27 mouse cellular contexts compared by ENCODE assay signal in the genomic region with DNA sequence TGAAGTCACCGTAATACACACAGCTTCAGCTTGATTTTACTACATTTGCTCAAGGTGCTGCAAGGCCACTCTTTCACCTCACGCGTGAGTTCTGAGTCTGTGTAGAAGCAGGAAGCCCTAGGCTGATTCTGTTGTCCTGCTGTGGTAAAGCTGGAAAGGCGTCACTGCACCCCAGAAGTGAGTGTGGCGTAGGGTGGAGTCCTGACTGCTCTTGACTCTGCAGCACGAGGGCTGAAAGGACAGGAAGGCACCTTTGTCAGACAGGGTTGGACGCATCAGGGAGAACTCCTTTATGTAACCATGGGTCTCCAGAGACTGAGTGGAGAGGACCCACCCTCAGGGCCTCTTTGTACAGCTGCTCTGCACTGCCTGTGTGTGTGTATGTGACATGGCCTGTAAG.
"Had no signal": no experiment of that assay in that cellular context is flagged by ENCODE, and none has a peak within 500 bp of the region (broad histone marks: within the 10 kb centered on the region; RNA-seq: fewer than 3 reads in every experiment).

No protein-coding gene starts in this region.

- H3K27me3 ChIP-seq: heart, embryonic 13.5 days; heart, embryonic 15.5 days; hindbrain, embryonic 12.5 days; intestine, embryonic 15.5 days; limb, embryonic 13.5 days; limb, embryonic 15.5 days; liver, embryonic 13.5 days had no signal

- ATAC-seq: hindbrain, embryonic 16.5 days; inflammation-experienced regulatory T-cells, adult 6 months; intestine, embryonic 15.5 days; intestine, postnatal 0 days had no signal

- H3K27ac ChIP-seq: heart, adult 2 months; heart, embryonic 13.5 days; heart, embryonic 15.5 days; hindbrain, embryonic 10.5 days; hindbrain, embryonic 12.5 days; hindbrain, embryonic 14.5 days; intestine, embryonic 15.5 days; layer of hippocampus, adult 2 months; limb, embryonic 13.5 days; limb, embryonic 15.5 days; liver, embryonic 13.5 days had no signal

- H3K4me3 ChIP-seq: heart, adult 2 months; heart, embryonic 13.5 days; heart, embryonic 15.5 days; hindbrain, embryonic 10.5 days; hindbrain, embryonic 12.5 days; intestine, embryonic 15.5 days; layer of hippocampus, adult 2 months; limb, embryonic 13.5 days; limb, embryonic 15.5 days; liver, embryonic 13.5 days had no signal

- DNase-seq: gastrocnemius, postnatal 14 days; gastrocnemius, postnatal 36 days; heart, adult 11 months; heart, adult 2 months; heart, postnatal 4 days; kidney, adult 18-20 months; kidney, adult 8-10 months; kidney, postnatal 10 days; kidney, postnatal 25 days; kidney, postnatal 4 days; layer of hippocampus, adult 9-11 months; layer of hippocampus, postnatal 36 days; left cerebral cortex, postnatal 4 days; liver, embryonic 13.5 days had no signal

- H3K4me2 ChIP-seq: heart, embryonic 11.5 days; heart, embryonic 13.5 days; heart, embryonic 15.5 days; hindbrain, embryonic 12.5 days; hindbrain, embryonic 14.5 days; intestine, embryonic 15.5 days; limb, embryonic 13.5 days; limb, embryonic 15.5 days; liver, embryonic 13.5 days had no signal

- H3K9ac ChIP-seq: heart, embryonic 13.5 days; heart, embryonic 15.5 days; hindbrain, embryonic 12.5 days; hindbrain, embryonic 14.5 days; intestine, embryonic 15.5 days; limb, embryonic 13.5 days; limb, embryonic 15.5 days; liver, embryonic 13.5 days had no signal

- H3K9me3 ChIP-seq: heart, embryonic 13.5 days; heart, embryonic 15.5 days; hindbrain, embryonic 10.5 days; hindbrain, embryonic 12.5 days; intestine, embryonic 15.5 days; limb, embryonic 13.5 days; limb, embryonic 15.5 days; liver, embryonic 13.5 days had no signal

- H3K4me1 ChIP-seq: heart, embryonic 13.5 days; heart, embryonic 15.5 days; hindbrain, embryonic 10.5 days; hindbrain, embryonic 12.5 days; intestine, embryonic 15.5 days; limb, embryonic 13.5 days; limb, embryonic 15.5 days; liver, embryonic 13.5 days had no signal
